Mouse (Mus musculus) small intestine, adult 2 months (tissue): Measurements from ENCODE around the gene Cacng2. TPM values are rescaled to one million over a fixed set of nuclear protein-coding genes. Genes with fewer than 3 reads are reported as not detected.

Experiments
- H3K27ac ChIP-seq: fragments of 200-500 bp; 2 replicates; pipeline ENCODE4 v1.5.1; 2012; ENCODE audit warnings: low read depth, low read length, control low read depth, inconsistent platforms; ENCODE audit not compliant: insufficient read depth
- H3K27me3 ChIP-seq: fragments of 200-500 bp; 2 replicates; pipeline ENCODE4 v1.6.1; 2012; ENCODE audit warnings: mild to moderate bottlenecking, moderate library complexity, low read length, inconsistent platforms; ENCODE audit not compliant: control insufficient read depth, insufficient read depth
- H3K36me3 ChIP-seq: fragments of 200-500 bp; 2 replicates; pipeline ENCODE4 v1.6.1; 2012; ENCODE audit warnings: mild to moderate bottlenecking, low read length, control low read depth, inconsistent platforms; ENCODE audit not compliant: control insufficient read depth, insufficient read depth
- H3K4me1 ChIP-seq: fragments of 200-500 bp; 2 replicates; pipeline ENCODE4 v1.6.1; 2012; ENCODE audit warnings: low read length, inconsistent platforms, mixed read lengths; ENCODE audit not compliant: control insufficient read depth, insufficient read depth, insufficient read length
- H3K4me3 ChIP-seq: fragments of 200-500 bp; 2 replicates; pipeline ENCODE4 v1.5.1; 2012; ENCODE audit warnings: low read depth, mild to moderate bottlenecking, control low read depth, inconsistent platforms, low read length, moderate library complexity
- CTCF ChIP-seq: fragments of 200-500 bp; IDR thresholded peaks from 2 replicates; pipeline ENCODE4 v1.5.1; 2012; ENCODE audit warnings: low read depth, mild to moderate bottlenecking, control low read depth, inconsistent platforms, low read length, moderate library complexity, mixed read lengths; ENCODE audit not compliant: insufficient replicate concordance, insufficient read length; ENCODE audit errors: extremely low read depth
- POLR2A ChIP-seq: fragments of 200-500 bp; IDR thresholded peaks from 2 replicates; pipeline ENCODE4 v1.6.1; 2012; ENCODE audit warnings: low read depth, mild to moderate bottlenecking, control low read depth, inconsistent platforms, low read length, moderate library complexity
- WGBS: fragments of 180-500 bp; shearing (Covaris S2); methylation state at CpG from one replicate; pipeline ENCODE4 v1.1.7; 2018; 5-methylcytosine and 5-hydroxymethylcytosine counted together
- polyA plus RNA-seq: library from polyadenylated mRNA; depleted of rRNA; stranded (reverse); fragments of >200 nt; gene quantifications from 2 replicates; pipeline ENCODE4 v1.2.3, GENCODE M21; 2012

The Cacng2 gene
- polyA plus RNA-seq, 1 experiment: 0.04 TPM

GRCm38 (mm10) chr15:78117731-78118130 is 2.1 kb downstream of the Cacng2 start:
- Histone ChIP-seq H3K4me3 (no peak overlapping the region), H3K27me3 (no peaks in the 10 kb centered on the region), H3K4me1 (no peaks in the 10 kb centered on the region), H3K27ac (no peak overlapping the region), H3K36me3 (no peaks in the 10 kb centered on the region)
- WGBS: 91% methylated on average over 16 of the region's 16 CpGs
- TF ChIP-seq POLR2A (no peak), CTCF (no peak)

GRCm38 (mm10) chr15:78116936-78117335 is 2.9 kb downstream of the Cacng2 start:
- no peak overlapping the region for H3K27ac ChIP-seq

GRCm38 (mm10) chr15:78116244-78116643 is 3.6 kb downstream of the Cacng2 start:
- no peak overlapping the region for H3K4me3 ChIP-seq
- no peak overlapping the region for H3K27ac ChIP-seq
- H3K36me3 ChIP-seq: no peaks in the 10 kb centered on the region
- no peaks in the 10 kb centered on the region for H3K4me1 ChIP-seq
- WGBS: 74% methylated on average over 10 of the region's 10 CpGs
- no peak for TF ChIP-seq POLR2A
- no peaks in the 10 kb centered on the region for H3K27me3 ChIP-seq

More at GRCm38 (mm10) chr15:78116936-78117335, 2.9 kb downstream of the Cacng2 start:
- no peak overlapping the region for H3K4me3 ChIP-seq
- no peaks in the 10 kb centered on the region for H3K36me3 ChIP-seq
- TF ChIP-seq CTCF (no peak), POLR2A (no peak)
- whole genome bisulfite sequencing: 85% methylated on average over 10 of the region's 10 CpGs
- H3K27me3 ChIP-seq: no peaks in the 10 kb centered on the region
- H3K4me1 ChIP-seq: no peaks in the 10 kb centered on the region

GRCm38 (mm10) chr15:78099516-78099915 is 20.3 kb downstream of the Cacng2 start:
- 61% methylated on average over 5 of the region's 5 CpGs for WGBS
- H3K4me1 ChIP-seq: no peaks in the 10 kb centered on the region
- H3K27ac ChIP-seq: no peak overlapping the region
- H3K36me3 ChIP-seq: no peaks in the 10 kb centered on the region
- TF ChIP-seq POLR2A: no peak
- no peak for TF ChIP-seq CTCF
- no peak overlapping the region for H3K4me3 ChIP-seq
- H3K27me3 ChIP-seq: no peaks in the 10 kb centered on the region

GRCm38 (mm10) chr15:78096004-78096403 is 23.8 kb downstream of the Cacng2 start:
- Histone ChIP-seq H3K27ac (no peak overlapping the region), H3K4me1 (no peaks in the 10 kb centered on the region), H3K36me3 (no peaks in the 10 kb centered on the region), H3K27me3 (no peaks in the 10 kb centered on the region), H3K4me3 (no peak overlapping the region)
- TF ChIP-seq CTCF: no peak
- TF ChIP-seq POLR2A: no peak
- WGBS: 77% methylated on average over 16 of the region's 16 CpGs

- no peak overlapping the region for H3K4me3 ChIP-seq
- TF ChIP-seq CTCF (no peak), POLR2A (no peak)
- 82% methylated on average over 5 of the region's 5 CpGs for WGBS
- H3K27me3 ChIP-seq: no peaks in the 10 kb centered on the region
- no peaks in the 10 kb centered on the region for H3K36me3 ChIP-seq
- H3K4me1 ChIP-seq: no peaks in the 10 kb centered on the region
- H3K27ac ChIP-seq: no peak overlapping the region
Measured at GRCm38 (mm10) chr15:78093597-78093996, 26.2 kb downstream of the Cacng2 start.

GRCm38 (mm10) chr15:78082841-78083572 is 36.8 kb downstream of the Cacng2 start:
- no peaks in the 10 kb centered on the region for H3K36me3 ChIP-seq
- H3K27ac ChIP-seq: no peak overlapping the region
- no peak overlapping the region for H3K4me3 ChIP-seq
- no peak for TF ChIP-seq POLR2A
- TF ChIP-seq CTCF: no peak
- peaks cover 11% of the 10 kb centered on the region; the same call in 1 of the 2 replicates for H3K4me1 ChIP-seq
- 48% methylated on average over 13 of the region's 13 CpGs for WGBS
- H3K27me3 ChIP-seq: no peaks in the 10 kb centered on the region
